Mouse (Mus musculus): Measurements from ENCODE around the gene Micu2.
"Not testable (repeated sequence)": the region's sequence is repeated elsewhere in the genome, so short reads cannot be mapped to it uniquely, and the experiment has no call there.

DNA sequence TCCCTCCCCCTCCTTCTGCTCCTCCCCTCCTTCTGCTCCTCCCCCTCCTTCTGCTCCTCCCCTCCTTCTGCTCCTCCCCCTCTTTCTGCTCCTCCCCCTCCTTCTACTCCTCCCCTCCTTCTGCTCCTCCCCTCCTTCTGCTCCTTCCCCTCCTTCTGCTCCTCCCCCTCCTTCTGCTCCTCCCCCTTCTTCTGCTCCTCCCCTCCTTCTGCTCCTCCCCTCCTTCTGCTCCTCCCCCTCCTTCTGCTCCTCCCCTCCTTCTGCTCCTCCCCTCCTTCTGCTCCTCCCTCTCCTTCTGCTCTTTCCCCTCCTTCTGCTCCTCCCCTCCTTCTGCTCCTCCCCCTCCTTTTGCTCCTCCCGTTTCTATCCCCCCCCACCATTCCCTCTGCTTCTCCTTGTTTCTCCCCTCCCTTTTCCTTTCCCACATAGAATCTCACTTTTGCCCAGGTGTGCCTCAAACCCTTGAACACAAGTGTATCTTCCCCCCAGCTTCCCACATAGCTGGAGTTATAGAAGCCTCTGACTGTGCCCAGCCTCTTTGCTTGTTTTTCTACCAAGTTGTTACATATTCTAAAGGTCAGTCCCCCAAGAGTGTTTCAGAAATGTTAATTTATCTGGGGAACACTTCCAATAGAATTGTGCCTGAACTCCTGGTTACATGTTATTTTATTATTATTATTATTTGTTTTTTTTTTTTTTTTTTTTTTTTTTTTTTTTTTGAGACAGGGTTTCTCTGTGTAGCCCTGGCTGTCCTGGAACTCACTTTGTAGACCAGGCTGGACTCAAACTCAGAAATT, 86.7 kb downstream of the Micu2 start:
- TF ChIP-seq CTCF (IDR thresholded peaks at IDR 0.05 in 2 of 3, conservative IDR thresholded peaks at IDR 0.05 in 1 of 3; ENCODE audit: control insufficient read depth in 1 of 3, insufficient read depth in 1 of 3, low read depth in 2 of 3, low read length in 3 of 3, poor library complexity in 1 of 3, severe bottlenecking in 1 of 3); KAT2A (conservative IDR thresholded peaks at IDR 0.05; ENCODE audit: low read depth, low read length): not testable (repeated sequence)
